Mouse (Mus musculus) embryonic facial prominence, embryonic 12.5 days (tissue): ENCODE data around the gene Mier2. TPM values are rescaled to one million over a fixed set of nuclear protein-coding genes. Genes with fewer than 3 reads are reported as not detected.

Experiments used
- ATAC-seq: fragments of 200-750 bp; cut with Nextera tagmentation; 2 replicates; pipeline ENCODE4 v1.8.0; 2017; ENCODE audit not compliant: insufficient number of reproducible peaks, insufficient read depth, low FRiP score, low TSS enrichment
- H3K27ac ChIP-seq: fragments of 300-500 bp; sonication (generic); 2 replicates; pipeline ENCODE4 v1.5.1; 2016; ENCODE audit warnings: mild to moderate bottlenecking
- H3K27me3 ChIP-seq: fragments of 300-500 bp; sonication (generic); 2 replicates; pipeline ENCODE4 v1.6.1; 2016; ENCODE audit warnings: mild to moderate bottlenecking, moderate library complexity
- H3K36me3 ChIP-seq: fragments of 300-500 bp; sonication (generic); 2 replicates; pipeline ENCODE4 v1.6.1; 2016; ENCODE audit warnings: mild to moderate bottlenecking
- H3K4me1 ChIP-seq: fragments of 300-500 bp; sonication (generic); 2 replicates; pipeline ENCODE4 v1.6.1; 2016
- H3K4me2 ChIP-seq: fragments of 300-500 bp; sonication (generic); replicated peaks from 2 replicates; pipeline ENCODE4 v1.6.1; 2016; ENCODE audit warnings: mild to moderate bottlenecking, moderate library complexity
- H3K4me3 ChIP-seq: fragments of 300-500 bp; sonication (generic); 2 replicates; pipeline ENCODE4 v1.5.1; 2016; ENCODE audit warnings: mild to moderate bottlenecking
- H3K9ac ChIP-seq: fragments of 300-500 bp; sonication (generic); 2 replicates; pipeline ENCODE4 v1.6.1; 2016; ENCODE audit warnings: mild to moderate bottlenecking, moderate library complexity
- H3K9me3 ChIP-seq: fragments of 300-500 bp; sonication (generic); 2 replicates; pipeline ENCODE4 v1.6.1; 2016; ENCODE audit warnings: mild to moderate bottlenecking, moderate library complexity
- WGBS: fragments of 180-500 bp; shearing (Covaris S2); methylation state at CpG from one replicate; pipeline ENCODE4 v1.1.7; 2016; 5-methylcytosine and 5-hydroxymethylcytosine counted together
- polyA plus RNA-seq: library from polyadenylated mRNA; unstranded; fragments of >200 nt; fragmentation: Nextera tagmentation; extraction: Ambion mirVana; gene quantifications from 2 replicates; pipeline ENCODE4 v1.2.1, GENCODE M21; 2016

Mier2 gene
- polyA plus RNA-seq, 1 experiment from 2014 or later: 77.4 TPM

DNA sequence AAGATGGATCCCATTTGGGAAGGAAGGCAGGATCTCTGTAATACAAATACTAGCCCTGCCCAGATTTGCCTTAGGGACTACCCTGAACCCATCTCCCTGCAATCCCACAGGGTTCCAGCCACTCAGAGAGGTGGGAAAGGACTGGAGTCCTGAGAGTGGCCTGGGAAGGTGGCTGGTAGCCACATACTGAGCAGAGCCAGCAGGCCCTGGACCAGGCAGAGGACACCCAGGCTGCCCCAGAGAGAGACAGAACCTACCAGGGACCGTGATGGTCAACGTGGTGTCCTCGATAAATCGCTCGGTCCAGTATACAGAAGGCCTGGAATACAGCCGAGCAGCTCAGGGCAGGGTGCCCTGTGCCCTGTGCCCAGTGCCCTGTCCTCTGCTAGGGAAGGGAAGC, 30.1 kb upstream of the Mier2 start:
- Histone ChIP-seq H3K4me3 (no peak overlapping the region), H3K4me2 (no peak overlapping the region), H3K9me3 (no peaks in the 10 kb centered on the region), H3K27me3 (no peaks in the 10 kb centered on the region), H3K36me3 (no peaks in the 10 kb centered on the region), H3K9ac (no peak overlapping the region), H3K27ac (no peak overlapping the region), H3K4me1 (no peaks in the 10 kb centered on the region)
- WGBS: 89% methylated on average over 6 of the region's 6 CpGs
- ATAC-seq: no peak

DNA sequence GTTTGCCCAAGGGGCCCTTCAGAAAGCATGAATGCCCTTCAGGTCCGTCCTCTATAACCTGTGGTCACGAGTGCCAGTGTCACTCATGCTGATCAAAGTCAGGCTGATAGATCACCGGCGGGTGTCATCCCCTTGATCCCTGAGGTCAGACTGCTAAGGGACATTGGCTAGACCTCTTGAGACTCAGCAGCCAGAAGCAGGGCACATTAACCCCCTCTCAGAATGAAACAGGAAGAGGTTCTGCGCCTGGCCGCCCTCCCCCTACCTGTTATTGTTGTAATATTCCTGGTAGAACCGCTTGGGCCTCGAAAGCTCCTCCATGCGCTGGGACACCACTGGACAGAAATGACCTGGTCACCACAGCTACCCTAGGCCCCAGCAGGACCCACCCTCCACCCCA, 29.4 kb upstream of the Mier2 start:
- no peaks in the 10 kb centered on the region for H3K36me3 ChIP-seq

DNA sequence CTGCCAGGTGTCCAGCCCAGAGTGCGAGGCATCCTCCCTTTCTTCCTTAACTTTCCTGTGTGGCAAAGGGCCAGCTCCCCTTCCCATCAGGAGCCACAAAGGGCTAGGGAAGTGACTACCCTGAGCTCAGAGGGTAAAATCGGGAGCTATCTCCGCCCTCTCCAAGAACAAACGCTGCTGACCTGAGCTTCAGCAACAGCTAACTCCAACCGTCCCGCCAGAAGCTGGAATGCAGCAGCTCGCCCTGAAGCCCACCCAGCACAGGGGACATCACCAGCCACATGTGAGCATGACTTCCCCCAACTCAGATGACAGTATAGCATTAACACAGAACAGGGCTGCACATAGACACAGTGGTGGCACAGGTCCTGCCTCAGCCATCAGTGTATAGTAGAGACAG, 29.0 kb upstream of the Mier2 start:
- Histone ChIP-seq H3K4me2 (no peak overlapping the region), H3K9me3 (no peaks in the 10 kb centered on the region), H3K9ac (no peak overlapping the region), H3K27me3 (no peaks in the 10 kb centered on the region), H3K4me1 (no peaks in the 10 kb centered on the region), H3K4me3 (no peak overlapping the region), H3K27ac (no peak overlapping the region), H3K36me3 (no peaks in the 10 kb centered on the region)
- WGBS: 62% methylated on average over 7 of the region's 7 CpGs
- no peak for ATAC-seq

More for the DNA sequence above, 29.4 kb upstream of the Mier2 start:
- H3K4me3 ChIP-seq: no peak overlapping the region
- H3K9me3 ChIP-seq: no peaks in the 10 kb centered on the region
- WGBS: 79% methylated on average over 9 of the region's 9 CpGs
- H3K27me3 ChIP-seq: no peaks in the 10 kb centered on the region
- H3K4me2 ChIP-seq: no peak overlapping the region
- no peak overlapping the region for H3K27ac ChIP-seq
- no peaks in the 10 kb centered on the region for H3K4me1 ChIP-seq
- no peak; the same call in 1 of the 2 replicates for ATAC-seq
- no peak overlapping the region for H3K9ac ChIP-seq

DNA sequence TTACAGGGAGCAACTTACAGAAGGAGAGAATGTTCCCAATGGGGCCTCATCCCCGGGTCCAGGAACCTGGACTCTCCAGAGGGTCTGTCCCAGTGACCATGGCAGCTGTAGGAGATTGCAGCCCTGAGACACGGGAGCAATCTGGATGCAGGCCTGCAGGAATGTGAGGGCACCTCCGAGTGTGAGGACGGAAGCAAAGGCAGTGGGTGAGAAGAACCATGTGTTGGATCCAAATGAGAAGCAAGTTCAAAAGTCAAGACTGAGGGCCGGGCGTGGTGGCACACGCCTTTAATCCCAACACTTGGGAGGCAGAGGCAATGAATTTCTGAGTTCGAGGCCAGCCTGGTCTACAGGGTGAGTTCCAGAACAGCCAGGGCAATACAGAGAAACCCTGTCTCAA, 26.5 kb upstream of the Mier2 start:
- Histone ChIP-seq H3K27ac (no peak overlapping the region), H3K4me3 (no peak overlapping the region), H3K9ac (no peak overlapping the region), H3K27me3 (no peaks in the 10 kb centered on the region), H3K36me3 (no peaks in the 10 kb centered on the region), H3K4me1 (no peaks in the 10 kb centered on the region), H3K4me2 (no peak overlapping the region), H3K9me3 (no peaks in the 10 kb centered on the region)
- WGBS: 84% methylated on average over 8 of the region's 8 CpGs
- no peak for ATAC-seq

DNA sequence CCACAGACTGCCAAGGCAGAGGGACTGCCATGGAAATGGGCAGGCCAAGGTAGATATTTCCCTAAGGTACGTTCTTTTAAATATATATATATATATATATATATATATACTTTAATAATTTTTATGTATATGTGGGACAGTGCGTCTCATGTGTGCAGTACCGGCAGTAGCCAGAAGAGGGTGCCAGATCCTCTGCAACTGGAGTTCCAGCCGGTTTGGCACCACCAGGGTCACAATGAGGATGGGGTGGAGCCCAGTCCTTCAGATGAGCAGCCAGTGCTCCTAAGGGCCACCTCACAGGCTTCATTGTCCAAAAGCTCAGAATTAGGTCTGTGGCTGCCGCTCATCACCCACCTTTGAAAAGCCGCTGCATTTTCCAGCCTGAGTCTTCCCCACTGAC, 25.8 kb upstream of the Mier2 start:
- Histone ChIP-seq H3K4me1 (no peaks in the 10 kb centered on the region), H3K9me3 (no peaks in the 10 kb centered on the region), H3K4me2 (no peak overlapping the region), H3K27ac (no peak overlapping the region), H3K9ac (no peak overlapping the region), H3K4me3 (no peak overlapping the region), H3K36me3 (no peaks in the 10 kb centered on the region), H3K27me3 (no peaks in the 10 kb centered on the region)
- 38% methylated on average over 6 of the region's 6 CpGs for WGBS
- no peak for ATAC-seq

DNA sequence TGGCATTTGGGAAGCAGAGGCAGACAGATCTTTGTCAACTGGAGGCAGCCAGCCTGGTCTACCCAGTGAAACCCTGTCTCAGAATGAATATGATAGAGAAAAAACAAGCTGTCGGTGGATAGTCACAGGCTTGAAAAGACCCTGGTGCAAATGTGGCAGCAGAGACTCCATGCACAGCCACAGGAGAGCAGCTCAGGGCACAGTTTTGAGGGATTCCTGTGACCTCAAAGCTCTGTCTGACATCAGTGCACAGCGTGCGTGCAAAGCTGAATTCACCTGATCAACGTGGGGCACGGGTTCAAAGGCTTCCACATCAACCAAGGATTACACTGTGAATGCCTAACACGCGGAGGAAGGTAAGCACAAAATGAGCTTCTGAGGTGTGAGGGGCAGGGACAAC, 25.4 kb upstream of the Mier2 start:
- no peak overlapping the region for H3K4me3 ChIP-seq
- ATAC-seq: no peak
- H3K27me3 ChIP-seq: no peaks in the 10 kb centered on the region
- no peaks in the 10 kb centered on the region for H3K36me3 ChIP-seq
- no peaks in the 10 kb centered on the region for H3K4me1 ChIP-seq
- H3K9me3 ChIP-seq: no peaks in the 10 kb centered on the region
- no peak overlapping the region for H3K4me2 ChIP-seq
- no peak overlapping the region for H3K27ac ChIP-seq
- 71% methylated on average over 7 of the region's 7 CpGs for WGBS
- H3K9ac ChIP-seq: no peak overlapping the region

DNA sequence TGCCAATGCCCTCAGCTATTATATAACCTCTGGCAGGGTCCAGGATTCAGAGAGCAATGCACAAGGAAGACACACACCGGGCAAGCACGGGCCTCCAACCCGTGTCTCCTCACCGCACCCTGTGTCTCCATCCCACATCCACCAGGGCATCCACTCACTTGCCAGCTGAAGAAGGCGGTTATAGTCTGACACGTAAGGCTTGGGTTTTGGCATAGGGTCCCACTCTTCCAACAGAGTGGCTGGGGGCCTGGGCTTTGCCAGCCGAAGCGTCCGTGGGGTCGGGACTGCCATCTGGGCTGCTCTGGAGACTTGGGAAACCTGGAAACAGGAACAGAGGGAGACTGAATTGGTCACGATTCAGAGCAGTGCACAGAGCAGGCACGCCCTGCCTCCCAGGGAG, 24.8 kb upstream of the Mier2 start:
- H3K9me3 ChIP-seq: no peaks in the 10 kb centered on the region
- H3K9ac ChIP-seq: no peak overlapping the region
- ATAC-seq: no peak
- H3K27ac ChIP-seq: no peak overlapping the region
- WGBS: 76% methylated on average over 12 of the region's 12 CpGs
- H3K4me3 ChIP-seq: no peak overlapping the region
- no peak overlapping the region for H3K4me2 ChIP-seq
- no peaks in the 10 kb centered on the region for H3K27me3 ChIP-seq
- H3K4me1 ChIP-seq: no peaks in the 10 kb centered on the region
- no peaks in the 10 kb centered on the region for H3K36me3 ChIP-seq

DNA sequence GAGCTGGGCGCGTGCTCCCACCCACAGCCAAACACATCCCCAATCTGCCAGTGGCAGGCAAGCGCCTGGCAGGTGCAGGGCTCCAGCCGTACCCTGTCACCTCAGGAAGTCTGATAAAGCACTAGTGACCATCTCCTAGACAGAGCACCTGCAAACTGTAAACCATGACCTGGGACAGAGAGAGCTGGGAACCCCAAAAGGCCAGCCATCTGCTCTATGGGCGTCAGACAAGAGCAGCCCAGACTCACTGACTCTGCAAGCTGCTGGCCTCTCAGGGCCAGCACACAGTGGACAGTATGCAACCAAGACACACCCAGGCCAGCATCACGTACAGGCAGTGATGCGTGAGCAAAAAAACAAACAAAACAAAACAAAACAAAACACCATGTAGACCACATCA, 23.9 kb upstream of the Mier2 start:
- Histone ChIP-seq H3K9me3 (no peaks in the 10 kb centered on the region), H3K9ac (no peak overlapping the region), H3K27ac (no peak overlapping the region), H3K27me3 (no peaks in the 10 kb centered on the region), H3K4me3 (no peak overlapping the region), H3K4me2 (no peak overlapping the region), H3K36me3 (no peaks in the 10 kb centered on the region), H3K4me1 (no peaks in the 10 kb centered on the region)
- no peak for ATAC-seq
- WGBS: 75% methylated on average over 7 of the region's 7 CpGs

DNA sequence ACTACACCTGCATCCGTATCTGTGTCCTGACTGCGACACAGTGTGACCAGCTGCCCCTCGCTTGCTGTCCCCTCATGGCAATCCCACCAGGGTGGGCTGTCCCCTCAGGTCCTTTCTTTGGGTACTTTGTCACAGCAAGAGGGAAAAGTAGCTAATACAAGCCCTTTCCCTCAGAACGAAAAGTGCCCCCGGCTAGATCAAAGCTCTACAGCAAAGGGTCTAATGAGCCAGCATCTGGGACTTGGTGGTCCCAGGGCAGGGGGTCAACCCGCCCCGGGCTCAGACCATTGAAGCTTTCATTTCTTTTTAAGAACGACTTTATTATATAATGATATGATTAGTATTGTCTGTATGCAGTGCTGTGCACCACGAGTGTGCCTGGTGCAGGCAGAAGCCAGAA, 23.3 kb upstream of the Mier2 start:
- ATAC-seq: no peak
- WGBS: 40% methylated on average over 9 of the region's 9 CpGs
- H3K4me2 ChIP-seq: no peak overlapping the region

DNA sequence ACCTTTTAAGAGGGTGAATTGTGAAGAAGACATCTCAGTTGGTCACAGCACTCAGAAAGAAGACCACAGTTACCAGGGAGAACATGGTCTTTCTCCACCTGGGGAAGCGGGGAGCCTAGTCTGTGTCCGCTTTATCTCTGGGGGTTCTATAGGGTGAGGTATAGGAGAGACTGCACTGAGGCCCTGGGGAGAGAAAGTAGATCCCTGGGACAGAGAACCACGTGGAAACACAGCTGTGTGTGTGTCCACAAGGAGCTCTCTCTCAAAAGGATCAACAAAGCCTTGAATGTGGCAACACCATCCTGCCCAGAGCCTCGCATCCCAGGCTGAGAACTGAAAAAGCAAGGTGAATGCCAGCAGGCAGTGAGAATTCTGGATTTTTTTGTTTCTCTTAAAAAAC, 22.4 kb upstream of the Mier2 start:
- Histone ChIP-seq H3K4me1 (no peaks in the 10 kb centered on the region), H3K9ac (no peak overlapping the region), H3K27me3 (no peaks in the 10 kb centered on the region), H3K4me3 (no peak overlapping the region), H3K36me3 (no peaks in the 10 kb centered on the region), H3K27ac (no peak overlapping the region), H3K4me2 (no peak overlapping the region), H3K9me3 (no peaks in the 10 kb centered on the region)
- no peak for ATAC-seq
- WGBS: 64% methylated on average over 4 of the region's 4 CpGs

More for the DNA sequence above, 23.3 kb upstream of the Mier2 start:
- H3K9me3 ChIP-seq: no peaks in the 10 kb centered on the region
- no peak overlapping the region for H3K9ac ChIP-seq
- no peak overlapping the region for H3K4me3 ChIP-seq
- H3K4me1 ChIP-seq: no peaks in the 10 kb centered on the region
- no peaks in the 10 kb centered on the region for H3K27me3 ChIP-seq
- H3K27ac ChIP-seq: no peak overlapping the region
- H3K36me3 ChIP-seq: no peaks in the 10 kb centered on the region

DNA sequence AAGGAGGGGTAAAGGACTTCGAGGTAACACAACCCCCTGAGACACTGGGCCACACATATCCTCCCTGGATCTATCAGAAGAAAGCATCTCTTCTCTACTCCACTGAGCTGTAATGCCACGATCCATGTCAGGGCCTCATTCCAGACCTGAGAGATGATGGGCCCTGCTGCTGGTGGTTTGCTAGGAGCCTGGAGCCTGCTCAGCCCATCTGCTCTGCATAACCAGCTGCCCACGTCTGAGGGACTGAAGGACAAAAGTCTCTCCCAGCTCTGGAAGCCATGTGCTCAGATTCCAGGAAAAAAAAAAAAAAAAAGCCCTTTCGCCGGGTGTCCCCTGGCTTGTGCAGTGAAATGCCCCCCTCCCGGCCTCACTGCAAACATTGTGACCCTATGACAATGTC, 20.8 kb upstream of the Mier2 start:
- H3K9me3 ChIP-seq: no peaks in the 10 kb centered on the region
- 73% methylated on average over 6 of the region's 6 CpGs for WGBS
- H3K4me3 ChIP-seq: no peak overlapping the region
- no peak overlapping the region for H3K27ac ChIP-seq
- H3K36me3 ChIP-seq: no peaks in the 10 kb centered on the region
- H3K27me3 ChIP-seq: no peaks in the 10 kb centered on the region
- no peak for ATAC-seq
- H3K9ac ChIP-seq: no peak overlapping the region
- H3K4me1 ChIP-seq: no peaks in the 10 kb centered on the region
- no peak overlapping the region for H3K4me2 ChIP-seq

DNA sequence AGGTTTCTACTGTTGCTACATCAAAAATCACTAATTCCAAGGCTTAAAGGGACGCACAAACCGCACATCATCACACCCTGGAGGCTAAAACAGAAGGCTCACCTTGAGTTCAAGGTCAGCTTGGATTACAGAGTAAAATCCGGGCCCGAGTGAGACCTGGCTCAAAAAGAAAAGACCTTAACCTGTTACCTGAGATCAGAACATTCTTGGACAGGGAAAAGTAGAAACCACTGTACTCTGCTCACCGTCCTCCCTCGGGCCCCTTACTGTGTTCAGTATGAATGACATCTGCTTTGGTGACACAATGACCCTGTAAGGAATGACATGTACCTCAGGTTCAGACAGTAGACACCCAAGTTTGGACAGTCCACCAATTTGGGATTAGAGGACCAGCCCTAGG, 19.8 kb upstream of the Mier2 start:
- no peak overlapping the region for H3K27ac ChIP-seq
- 84% methylated on average over 6 of the region's 6 CpGs for WGBS
- ATAC-seq: no peak
- H3K4me3 ChIP-seq: no peak overlapping the region
- H3K27me3 ChIP-seq: no peaks in the 10 kb centered on the region
- H3K9ac ChIP-seq: no peak overlapping the region
- H3K4me2 ChIP-seq: no peak overlapping the region
- no peaks in the 10 kb centered on the region for H3K36me3 ChIP-seq
- H3K9me3 ChIP-seq: no peaks in the 10 kb centered on the region
- H3K4me1 ChIP-seq: no peaks in the 10 kb centered on the region

DNA sequence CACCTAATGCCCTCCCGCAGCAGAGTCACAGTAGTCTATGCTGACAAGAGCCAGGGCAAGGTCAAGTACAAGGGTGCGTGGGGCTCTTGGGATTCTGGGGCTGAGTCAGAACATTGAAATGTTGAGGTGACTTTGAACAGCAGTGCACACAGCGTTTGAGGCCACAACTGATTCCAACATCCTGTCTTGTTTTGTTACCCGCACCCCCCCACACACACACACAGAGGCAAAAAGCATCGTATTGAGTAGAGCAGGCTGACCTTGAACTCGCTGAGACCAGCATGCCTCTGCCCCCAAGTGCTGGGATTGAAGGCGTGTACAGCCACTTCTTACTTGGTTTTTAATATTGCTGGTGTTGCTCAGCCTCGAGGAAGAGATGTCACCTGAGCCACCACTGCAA, 19.4 kb upstream of the Mier2 start:
- ATAC-seq: no peak
- no peak overlapping the region for H3K27ac ChIP-seq
- H3K4me1 ChIP-seq: no peaks in the 10 kb centered on the region
- 81% methylated on average over 8 of the region's 8 CpGs for WGBS
- H3K4me2 ChIP-seq: no peak overlapping the region
- H3K9ac ChIP-seq: no peak overlapping the region
- no peaks in the 10 kb centered on the region for H3K27me3 ChIP-seq
- no peaks in the 10 kb centered on the region for H3K9me3 ChIP-seq
- no peaks in the 10 kb centered on the region for H3K36me3 ChIP-seq
- no peak overlapping the region for H3K4me3 ChIP-seq
